Mouse (Mus musculus): ENCODE results near the gene Tm4sf19. TPM values are rescaled to one million over a fixed set of nuclear protein-coding genes. Genes with fewer than 3 reads are reported as not detected.

Tm4sf19 gene
- polyA plus RNA-seq (2015; fragmentation: Nextera tagmentation; extraction: Ambion mirVana), result not detected in 2 replicates

GRCm38 (mm10) chr16:32400267-32400666, at the start of gene Tm4sf19:
Gene Tm4sf19 (plus strand): TSS chr16:32400506.
- Histone ChIP-seq H3K27me3 (replicated peaks; ENCODE audit: control insufficient read depth, insufficient read depth, low read length) (no peaks in the 10 kb centered on the region), H3K4me1 (ENCODE audit: control insufficient read depth, insufficient read depth, low read length) (no peaks in the 10 kb centered on the region), H3K4me3 (ENCODE audit: low read length) (no peak within 1 kb of the TSS), H3K4me2 (ENCODE audit: low read depth, low read length) (no peak within 1 kb of the TSS), H3K9me3 (ENCODE audit: control insufficient read depth, low read length) (no peaks in the 10 kb centered on the region), H3K36me3 (ENCODE audit: control insufficient read depth, insufficient read depth, low read length) (no peaks in the 10 kb centered on the region), H3K9ac (ENCODE audit: low read depth, low read length) (no peak within 1 kb of the TSS), H3K27ac (ENCODE audit: low read length) (no peak within 1 kb of the TSS)
- no peak for ATAC-seq
- 81% methylated on average over 7 of the region's 7 CpGs for WGBS

- Histone ChIP-seq H3K4me2 (ENCODE audit: low read depth, low read length) (no peak overlapping the region), H3K36me3 (ENCODE audit: control insufficient read depth, insufficient read depth, low read length) (0 out of 2 replicates have a peak, but pooled peaks cover 5% of the 10 kb centered on the region), H3K4me3 (ENCODE audit: low read length) (no peak overlapping the region), H3K9me3 (ENCODE audit: control insufficient read depth, low read length) (no peaks in the 10 kb centered on the region), H3K9ac (ENCODE audit: low read depth, low read length) (no peak overlapping the region), H3K4me1 (ENCODE audit: control insufficient read depth, insufficient read depth, low read length) (no peaks in the 10 kb centered on the region), H3K27me3 (replicated peaks; ENCODE audit: control insufficient read depth, insufficient read depth, low read length) (no peaks in the 10 kb centered on the region), H3K27ac (ENCODE audit: low read length) (no peak overlapping the region)
- ATAC-seq, result no peak
- WGBS, result 93% methylated on average over 3 of the region's 3 CpGs
These were observed 49.5 kb upstream of the Tm4sf19 start for GRCm38 (mm10) chr16:32350776-32351175.

DNA sequence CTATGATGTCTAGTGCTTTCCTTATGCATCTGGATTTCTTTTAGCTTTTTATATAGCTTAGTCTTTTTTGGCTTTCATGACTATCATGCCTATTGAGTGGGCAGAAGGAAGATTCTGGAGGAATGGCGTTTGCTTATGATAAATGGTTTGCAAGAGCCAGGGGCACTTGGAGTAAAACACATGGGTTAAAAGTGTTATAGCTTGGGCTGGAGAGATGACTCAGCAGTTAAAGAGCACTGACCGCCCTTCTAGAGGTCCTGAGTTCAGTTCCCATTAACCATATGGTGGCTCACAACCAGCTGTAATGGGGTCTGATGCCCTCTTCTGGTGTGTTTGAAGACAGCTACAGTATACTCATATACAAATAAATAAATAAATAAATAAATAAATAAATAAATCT, 36.8 kb upstream of the Tm4sf19 start:
- no peak overlapping the region for H3K4me2 ChIP-seq (ENCODE audit: low read depth, low read length)
- H3K4me3 ChIP-seq (ENCODE audit: low read length), result no peak overlapping the region
- H3K27ac ChIP-seq (ENCODE audit: low read length), result no peak overlapping the region
- H3K27me3 ChIP-seq (replicated peaks; ENCODE audit: control insufficient read depth, insufficient read depth, low read length), result no peaks in the 10 kb centered on the region
- no peak overlapping the region for H3K9ac ChIP-seq (ENCODE audit: low read depth, low read length)
- H3K4me1 ChIP-seq (ENCODE audit: control insufficient read depth, insufficient read depth, low read length), result no peaks in the 10 kb centered on the region
- 0 out of 2 replicates have a peak, but pooled peaks cover 3% of the 10 kb centered on the region for H3K36me3 ChIP-seq (ENCODE audit: control insufficient read depth, insufficient read depth, low read length)
- no peak for ATAC-seq
- WGBS, result 85% methylated on average over 2 of the region's 2 CpGs
- H3K9me3 ChIP-seq (ENCODE audit: control insufficient read depth, low read length), result no peaks in the 10 kb centered on the region

DNA sequence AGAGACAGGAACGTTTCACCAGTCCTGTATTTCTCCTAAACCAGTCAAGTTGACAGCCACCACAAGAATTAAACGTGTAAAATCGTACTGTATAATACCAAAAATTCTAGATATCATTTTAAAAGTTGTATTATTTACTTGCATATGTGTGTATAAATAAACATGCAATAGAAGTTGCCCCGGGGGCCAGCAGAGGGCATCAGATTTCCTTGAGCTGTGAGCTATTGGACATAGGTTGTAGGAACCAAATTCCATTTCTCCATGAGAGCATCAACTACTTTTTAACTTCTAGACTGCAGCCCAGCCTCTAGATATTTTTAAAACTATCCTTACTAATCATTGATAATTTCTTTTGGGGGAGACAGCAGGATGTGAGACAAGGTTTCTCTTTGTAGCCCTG, 29.0 kb upstream of the Tm4sf19 start:
- no peaks in the 10 kb centered on the region for H3K4me1 ChIP-seq (ENCODE audit: control insufficient read depth, insufficient read depth, low read length)
- ATAC-seq, result no peak
- H3K9me3 ChIP-seq (ENCODE audit: control insufficient read depth, low read length), result no peaks in the 10 kb centered on the region
- H3K4me3 ChIP-seq (ENCODE audit: low read length), result no peak overlapping the region
- no peak overlapping the region for H3K9ac ChIP-seq (ENCODE audit: low read depth, low read length)
- WGBS, result 88% methylated on average over 4 of the region's 4 CpGs
- no peak overlapping the region for H3K4me2 ChIP-seq (ENCODE audit: low read depth, low read length)
- peaks cover 7% of the 10 kb centered on the region; the same call in 1 of the 2 replicates for H3K36me3 ChIP-seq (ENCODE audit: control insufficient read depth, insufficient read depth, low read length)
- H3K27ac ChIP-seq (ENCODE audit: low read length), result no peak overlapping the region
- no peaks in the 10 kb centered on the region for H3K27me3 ChIP-seq (replicated peaks; ENCODE audit: control insufficient read depth, insufficient read depth, low read length)

- peak; percentile 76 for ATAC-seq
- Histone ChIP-seq H3K4me3 (ENCODE audit: low read length) (no peak overlapping the region), H3K4me2 (ENCODE audit: low read depth, low read length) (no peak overlapping the region), H3K4me1 (ENCODE audit: control insufficient read depth, insufficient read depth, low read length) (no peaks in the 10 kb centered on the region), H3K9ac (ENCODE audit: low read depth, low read length) (no peak overlapping the region), H3K27me3 (replicated peaks; ENCODE audit: control insufficient read depth, insufficient read depth, low read length) (no peaks in the 10 kb centered on the region), H3K9me3 (ENCODE audit: control insufficient read depth, low read length) (no peaks in the 10 kb centered on the region), H3K36me3 (ENCODE audit: control insufficient read depth, insufficient read depth, low read length) (peaks cover 11% of the 10 kb centered on the region; the same call in 1 of the 2 replicates), H3K27ac (ENCODE audit: low read length) (no peak overlapping the region)
- 92% methylated on average over 2 of the region's 2 CpGs for WGBS
These were observed 20.7 kb upstream of the Tm4sf19 start for GRCm38 (mm10) chr16:32379575-32379974.

DNA sequence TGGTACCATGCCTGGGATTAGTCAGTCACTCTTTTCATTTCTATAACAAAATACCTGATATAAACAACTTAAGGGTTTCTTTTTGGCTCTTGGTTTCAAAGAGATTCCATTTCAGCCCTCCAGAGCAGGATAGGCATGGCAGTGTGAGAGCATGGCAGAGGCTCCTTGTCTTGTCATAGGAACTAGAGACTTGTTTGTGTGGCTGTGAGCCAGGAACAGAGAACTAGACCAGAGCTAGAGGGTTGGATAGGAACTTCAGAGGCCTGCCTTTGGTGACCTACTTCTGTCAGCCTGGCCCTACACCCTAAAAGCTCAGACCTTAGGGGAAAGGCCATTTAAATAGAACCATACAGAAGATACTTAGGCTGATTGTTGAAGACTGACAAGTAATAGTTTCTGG, 17.4 kb upstream of the Tm4sf19 start:
- Histone ChIP-seq H3K36me3 (ENCODE audit: control insufficient read depth, insufficient read depth, low read length) (peaks cover 11% of the 10 kb centered on the region; the same call in 1 of the 2 replicates), H3K27me3 (replicated peaks; ENCODE audit: control insufficient read depth, insufficient read depth, low read length) (no peaks in the 10 kb centered on the region), H3K27ac (ENCODE audit: low read length) (no peak overlapping the region), H3K9me3 (ENCODE audit: control insufficient read depth, low read length) (no peaks in the 10 kb centered on the region), H3K4me3 (ENCODE audit: low read length) (no peak overlapping the region), H3K9ac (ENCODE audit: low read depth, low read length) (no peak overlapping the region), H3K4me2 (ENCODE audit: low read depth, low read length) (no peak overlapping the region), H3K4me1 (ENCODE audit: control insufficient read depth, insufficient read depth, low read length) (no peaks in the 10 kb centered on the region)
- ATAC-seq, result no peak

GRCm38 (mm10) chr16:32384885-32385284, 15.4 kb upstream of the Tm4sf19 start:
- no peak for ATAC-seq
- H3K36me3 ChIP-seq (ENCODE audit: control insufficient read depth, insufficient read depth, low read length), result peaks cover 6% of the 10 kb centered on the region; the same call in 1 of the 2 replicates
- 71% methylated on average over 2 of the region's 2 CpGs for WGBS

GRCm38 (mm10) chr16:32386826-32387225, 13.5 kb upstream of the Tm4sf19 start:
- Histone ChIP-seq H3K9ac (ENCODE audit: low read depth, low read length) (no peak overlapping the region), H3K36me3 (ENCODE audit: control insufficient read depth, insufficient read depth, low read length) (0 out of 2 replicates have a peak, but pooled peaks cover 4% of the 10 kb centered on the region), H3K27ac (ENCODE audit: low read length) (no peak overlapping the region), H3K4me3 (ENCODE audit: low read length) (no peak overlapping the region), H3K4me2 (ENCODE audit: low read depth, low read length) (no peak overlapping the region), H3K4me1 (ENCODE audit: control insufficient read depth, insufficient read depth, low read length) (no peaks in the 10 kb centered on the region), H3K9me3 (ENCODE audit: control insufficient read depth, low read length) (no peaks in the 10 kb centered on the region), H3K27me3 (replicated peaks; ENCODE audit: control insufficient read depth, insufficient read depth, low read length) (no peaks in the 10 kb centered on the region)
- no peak for ATAC-seq
- 76% methylated on average over 3 of the region's 3 CpGs for WGBS

More at GRCm38 (mm10) chr16:32384885-32385284, 15.4 kb upstream of the Tm4sf19 start:
- no peak overlapping the region for H3K9ac ChIP-seq (ENCODE audit: low read depth, low read length)
- no peaks in the 10 kb centered on the region for H3K4me1 ChIP-seq (ENCODE audit: control insufficient read depth, insufficient read depth, low read length)
- H3K4me3 ChIP-seq (ENCODE audit: low read length), result no peak overlapping the region
- H3K27me3 ChIP-seq (replicated peaks; ENCODE audit: control insufficient read depth, insufficient read depth, low read length), result no peaks in the 10 kb centered on the region
- no peak overlapping the region for H3K27ac ChIP-seq (ENCODE audit: low read length)
- no peak overlapping the region for H3K4me2 ChIP-seq (ENCODE audit: low read depth, low read length)
- H3K9me3 ChIP-seq (ENCODE audit: control insufficient read depth, low read length), result no peaks in the 10 kb centered on the region

GRCm38 (mm10) chr16:32389049-32389448, 11.3 kb upstream of the Tm4sf19 start:
- Histone ChIP-seq H3K4me3 (ENCODE audit: low read length) (no peak overlapping the region), H3K27me3 (replicated peaks; ENCODE audit: control insufficient read depth, insufficient read depth, low read length) (no peaks in the 10 kb centered on the region), H3K4me1 (ENCODE audit: control insufficient read depth, insufficient read depth, low read length) (no peaks in the 10 kb centered on the region), H3K27ac (ENCODE audit: low read length) (no peak overlapping the region), H3K36me3 (ENCODE audit: control insufficient read depth, insufficient read depth, low read length) (0 out of 2 replicates have a peak, but pooled peaks cover 7% of the 10 kb centered on the region), H3K4me2 (ENCODE audit: low read depth, low read length) (no peak overlapping the region), H3K9me3 (ENCODE audit: control insufficient read depth, low read length) (no peaks in the 10 kb centered on the region), H3K9ac (ENCODE audit: low read depth, low read length) (no peak overlapping the region)
- ATAC-seq, result no peak

- no peak overlapping the region for H3K4me3 ChIP-seq (ENCODE audit: low read length)
- ATAC-seq, result no peak
- no peaks in the 10 kb centered on the region for H3K9me3 ChIP-seq (ENCODE audit: control insufficient read depth, low read length)
- 0 out of 2 replicates have a peak, but pooled peaks cover 5% of the 10 kb centered on the region for H3K36me3 ChIP-seq (ENCODE audit: control insufficient read depth, insufficient read depth, low read length)
- no peak overlapping the region for H3K4me2 ChIP-seq (ENCODE audit: low read depth, low read length)
- H3K27me3 ChIP-seq (replicated peaks; ENCODE audit: control insufficient read depth, insufficient read depth, low read length), result no peaks in the 10 kb centered on the region
- H3K9ac ChIP-seq (ENCODE audit: low read depth, low read length), result no peak overlapping the region
- H3K4me1 ChIP-seq (ENCODE audit: control insufficient read depth, insufficient read depth, low read length), result no peaks in the 10 kb centered on the region
- 86% methylated on average over 3 of the region's 3 CpGs for WGBS
- H3K27ac ChIP-seq (ENCODE audit: low read length), result no peak overlapping the region
These were observed 10.5 kb upstream of the Tm4sf19 start for GRCm38 (mm10) chr16:32389841-32390240.

Data from intestine, embryonic 16.5 days (tissue).